Mouse (Mus musculus) ES-E14 (cell line): ENCODE data around the gene Pomt2.

Source experiments
- MAFK ChIP-seq: IDR thresholded peaks from 2 replicates; pipeline ENCODE4 v1.6.1; 2014; ENCODE audit warnings: mild to moderate bottlenecking, low read depth, low read length, inconsistent platforms; ENCODE audit not compliant: insufficient read depth
- ZNF384 ChIP-seq: IDR thresholded peaks from 2 replicates; pipeline ENCODE4 v1.6.1; 2012; ENCODE audit warnings: low read depth, low read length, inconsistent platforms

DNA sequence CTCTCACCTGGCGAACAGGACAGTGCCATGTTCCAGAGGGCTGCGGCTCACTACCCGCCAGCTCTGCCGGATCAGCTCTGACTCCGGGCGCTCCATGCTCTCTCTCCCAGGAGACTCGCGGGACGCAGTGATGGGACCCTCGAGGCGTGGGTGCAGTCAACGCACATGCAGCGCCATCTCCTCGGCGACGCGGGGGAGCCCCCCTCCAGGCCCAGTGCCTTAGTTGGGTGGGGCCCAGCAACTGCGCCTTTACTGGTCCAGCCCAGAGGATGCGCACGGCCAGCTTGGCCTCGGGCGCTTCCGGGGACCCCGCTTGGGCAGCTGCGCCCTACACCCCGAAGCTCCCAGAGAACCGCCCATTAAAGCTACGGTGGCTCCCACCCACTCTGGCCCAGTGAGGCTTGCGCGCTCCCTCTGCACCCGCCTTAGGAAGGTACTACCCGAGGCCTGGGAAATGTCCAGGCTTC is 45.6 kb downstream of the Pomt2 start, which contains the start of gene Ngb:
- TF ChIP-seq MAFK: no peak
- no peak for TF ChIP-seq ZNF384
